Mouse (Mus musculus) heart, embryonic 11.5 days (tissue): ENCODE results near the gene Rgl1. TPM values are rescaled to one million over a fixed set of nuclear protein-coding genes. Genes with fewer than 3 reads are reported as not detected.
A peak's percentile ranks its signal among the peaks of the same experiment; 100 is the strongest.

Experiments used
- ATAC-seq: fragments of 200-750 bp; cut with Nextera tagmentation; replicated peaks from 2 replicates; pipeline ENCODE4 v1.8.0; 2017; ENCODE audit warnings: moderate library complexity; ENCODE audit not compliant: insufficient number of reproducible peaks, low FRiP score, low TSS enrichment
- H3K27ac ChIP-seq: fragments of 300-500 bp; sonication (generic); 2 replicates; pipeline ENCODE4 v1.5.1; 2014; ENCODE audit warnings: mild to moderate bottlenecking, low read depth, low read length
- H3K27me3 ChIP-seq: fragments of 300-500 bp; sonication (generic); 2 replicates; pipeline ENCODE4 v1.6.1; 2014; ENCODE audit warnings: mild to moderate bottlenecking, low read length, mixed read lengths; ENCODE audit not compliant: control insufficient read depth, insufficient read depth
- H3K36me3 ChIP-seq: fragments of 300-500 bp; sonication (generic); 2 replicates; pipeline ENCODE4 v1.6.1; 2014; ENCODE audit warnings: mild to moderate bottlenecking, low read length, moderate library complexity, mixed read lengths; ENCODE audit not compliant: control insufficient read depth, insufficient read depth
- H3K4me1 ChIP-seq: fragments of 300-500 bp; sonication (generic); 2 replicates; pipeline ENCODE4 v1.6.1; 2014; ENCODE audit warnings: low read length; ENCODE audit not compliant: control insufficient read depth, insufficient read depth
- H3K4me2 ChIP-seq: fragments of 300-500 bp; sonication (generic); 2 replicates; pipeline ENCODE4 v1.6.1; 2014; ENCODE audit warnings: mild to moderate bottlenecking, moderate library complexity
- H3K4me3 ChIP-seq: fragments of 300-500 bp; sonication (generic); 2 replicates; pipeline ENCODE4 v1.5.1; 2014; ENCODE audit warnings: low read depth, low read length
- H3K9ac ChIP-seq: fragments of 300-500 bp; sonication (generic); 2 replicates; pipeline ENCODE4 v1.6.1; 2014; ENCODE audit warnings: mild to moderate bottlenecking, low read depth, low read length, moderate library complexity
- H3K9me3 ChIP-seq: fragments of 300-500 bp; sonication (generic); replicated peaks from 2 replicates; pipeline ENCODE4 v1.6.1; 2016; ENCODE audit warnings: low read length; ENCODE audit not compliant: control insufficient read depth
- WGBS: fragments of 180-500 bp; shearing (Covaris S2); extraction: QIAGEN DNeasy Blood & Tissue Kit; methylation state at CpG from one replicate; pipeline ENCODE4 v1.1.7; 2014; ENCODE audit not compliant: insufficient replicate concordance; 5-methylcytosine and 5-hydroxymethylcytosine counted together
- polyA plus RNA-seq: library from polyadenylated mRNA; unstranded; fragments of >200 nt; fragmentation: Nextera tagmentation; extraction: Ambion mirVana; gene quantifications from 2 replicates; pipeline ENCODE4 v1.2.1, GENCODE M21; 2014

The Rgl1 gene
- polyA plus RNA-seq, 1 experiment from 2014 or later = 61.0 TPM

DNA sequence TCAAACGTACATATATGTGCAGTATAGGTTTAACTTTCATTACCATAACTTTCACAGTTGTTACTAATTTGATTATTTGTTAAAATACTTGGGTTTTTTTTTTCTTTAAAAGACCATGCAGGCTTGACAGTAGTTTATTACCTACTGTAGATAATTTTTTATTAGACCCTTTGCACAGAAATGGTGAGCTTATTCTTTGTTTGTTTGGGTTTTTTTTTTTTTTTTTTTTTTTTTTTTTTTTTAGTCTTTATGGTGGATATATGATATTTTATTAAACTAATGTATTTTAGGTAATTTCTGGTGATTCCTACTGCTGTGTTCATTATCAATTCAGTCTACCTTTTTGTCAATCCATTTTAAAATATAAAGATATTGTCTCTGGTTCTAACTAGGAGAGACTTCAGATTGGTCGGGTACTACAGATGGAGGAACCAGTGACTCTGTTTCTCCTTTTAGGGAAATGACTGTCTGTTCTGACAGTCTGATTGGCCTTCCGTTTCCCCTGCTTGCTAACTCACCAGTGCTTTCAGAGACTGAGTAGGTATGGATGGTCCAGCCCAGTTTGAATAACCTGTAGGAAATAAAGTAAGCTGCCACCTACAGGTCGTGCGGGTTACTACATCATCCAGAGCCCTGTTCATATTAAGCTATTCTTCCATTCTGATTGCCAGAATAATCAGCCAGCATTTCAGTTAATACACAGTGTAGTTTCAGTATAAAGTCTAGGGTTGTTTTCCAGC is 1.8 kb upstream of the Rgl1 start:
- Histone ChIP-seq H3K27ac (no peak overlapping the region), H3K9me3 (no peaks in the 10 kb centered on the region), H3K36me3 (peaks cover 14% of the 10 kb centered on the region; the same call in 1 of the 2 replicates), H3K4me2 (peak overlapping the region; percentile 69), H3K9ac (no peak overlapping the region), H3K4me1 (no peaks in the 10 kb centered on the region), H3K27me3 (peaks cover 7% of the 10 kb centered on the region; the same call in 1 of the 2 replicates), H3K4me3 (peak overlapping the region; percentile 93)
- WGBS = 8% methylated on average over 5 of the region's 5 CpGs
- ATAC-seq = peak; percentile 56; the same call in 1 of the 2 replicates

GRCm38 (mm10) chr1:152766804-152767748 is 925 bp upstream of the Rgl1 start:
- Histone ChIP-seq H3K4me1 (no peaks in the 10 kb centered on the region), H3K27me3 (peaks cover 7% of the 10 kb centered on the region; the same call in 1 of the 2 replicates), H3K36me3 (peaks cover 6% of the 10 kb centered on the region; the same call in 1 of the 2 replicates), H3K9ac (peak overlapping the region; percentile 98), H3K27ac (peak overlapping the region; percentile 91), H3K4me2 (peak overlapping the region; percentile 69), H3K9me3 (no peaks in the 10 kb centered on the region), H3K4me3 (peak overlapping the region; percentile 93)
- peak; percentile 58 for ATAC-seq
- under 1% methylated on average over 58 of the region's 60 CpGs for WGBS

DNA sequence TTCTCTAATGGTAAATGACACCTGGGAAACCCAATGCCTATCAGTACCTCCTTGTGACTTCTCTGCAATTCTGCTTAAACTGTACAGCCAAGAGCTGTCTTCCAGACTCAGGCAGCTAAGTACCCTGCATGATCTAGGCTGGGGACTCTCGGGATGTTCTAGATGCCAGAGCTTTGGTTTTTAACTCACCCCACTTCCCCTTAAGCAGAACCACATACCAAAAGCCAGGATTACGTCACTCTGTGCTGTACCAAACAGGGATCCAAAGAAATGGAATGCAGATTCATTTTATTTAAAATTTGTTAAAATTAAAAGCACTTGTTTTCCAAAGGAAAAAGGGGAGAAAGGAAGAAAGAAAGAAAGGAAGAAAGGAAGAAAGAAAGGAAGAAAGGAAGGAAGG is 4.4 kb downstream of the Rgl1 start:
- no peaks in the 10 kb centered on the region for H3K36me3 ChIP-seq
- peaks cover 7% of the 10 kb centered on the region; the same call in 1 of the 2 replicates for H3K27me3 ChIP-seq
- no peak overlapping the region for H3K9ac ChIP-seq
- H3K4me3 ChIP-seq = no peak overlapping the region
- ATAC-seq = no peak
- WGBS = 71% methylated on average over 2 of the region's 2 CpGs
- no peak overlapping the region for H3K27ac ChIP-seq
- no peaks in the 10 kb centered on the region for H3K4me1 ChIP-seq
- H3K9me3 ChIP-seq = no peaks in the 10 kb centered on the region
- H3K4me2 ChIP-seq = no peak overlapping the region

DNA sequence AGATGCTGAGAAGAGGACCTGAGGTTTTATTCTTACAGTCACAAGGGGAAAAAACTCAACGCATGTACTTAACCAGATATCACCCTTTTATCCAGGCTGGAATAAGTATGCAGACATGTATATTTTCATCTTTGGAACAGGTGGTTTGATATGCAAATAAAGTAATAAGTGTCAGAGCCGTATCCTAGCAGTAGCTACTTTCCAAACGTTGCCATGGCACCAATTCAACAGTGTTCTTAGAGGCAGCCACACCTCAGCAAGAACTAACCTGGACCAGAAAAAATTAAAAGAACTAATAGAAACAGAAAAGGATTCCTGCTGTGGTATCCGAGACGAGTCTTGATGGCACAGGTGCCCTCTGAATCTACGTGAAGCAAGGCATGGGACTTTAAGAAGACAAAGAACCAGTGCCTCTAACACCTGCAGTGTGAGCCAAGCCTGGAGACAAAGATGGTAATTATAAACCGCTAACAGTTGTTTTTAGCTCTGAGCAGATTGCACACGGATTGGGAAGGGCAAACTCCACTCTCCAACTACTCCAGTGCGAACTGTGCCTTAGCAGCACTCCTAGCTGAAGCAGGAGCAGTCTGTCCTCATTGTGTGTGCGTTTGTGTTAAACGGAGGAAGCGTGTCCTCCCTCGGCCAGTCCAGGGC is 15.7 kb downstream of the Rgl1 start, which contains the start of gene Apobec4:
Gene Apobec4 (plus strand): TSS at position 240 of the 654 bp plus-strand sequence.
- Histone ChIP-seq H3K36me3 (no peaks in the 10 kb centered on the region), H3K9ac (no peak within 1 kb of the TSS), H3K9me3 (no peaks in the 10 kb centered on the region), H3K27me3 (no peaks in the 10 kb centered on the region), H3K4me2 (no peak within 1 kb of the TSS), H3K27ac (no peak within 1 kb of the TSS), H3K4me1 (no peaks in the 10 kb centered on the region), H3K4me3 (no peak within 1 kb of the TSS)
- 74% methylated on average over 13 of the region's 13 CpGs for whole genome bisulfite sequencing
- ATAC-seq = no peak

GRCm38 (mm10) chr1:152749276-152749675 is 16.9 kb downstream of the Rgl1 start:
- no peak overlapping the region for H3K27ac ChIP-seq
- H3K27me3 ChIP-seq = no peaks in the 10 kb centered on the region
- no peaks in the 10 kb centered on the region for H3K9me3 ChIP-seq
- H3K4me3 ChIP-seq = no peak overlapping the region
- 59% methylated on average over 9 of the region's 9 CpGs for WGBS
- H3K4me2 ChIP-seq = no peak overlapping the region
- H3K36me3 ChIP-seq = no peaks in the 10 kb centered on the region
- no peaks in the 10 kb centered on the region for H3K4me1 ChIP-seq
- no peak for ATAC-seq
- H3K9ac ChIP-seq = no peak overlapping the region

DNA sequence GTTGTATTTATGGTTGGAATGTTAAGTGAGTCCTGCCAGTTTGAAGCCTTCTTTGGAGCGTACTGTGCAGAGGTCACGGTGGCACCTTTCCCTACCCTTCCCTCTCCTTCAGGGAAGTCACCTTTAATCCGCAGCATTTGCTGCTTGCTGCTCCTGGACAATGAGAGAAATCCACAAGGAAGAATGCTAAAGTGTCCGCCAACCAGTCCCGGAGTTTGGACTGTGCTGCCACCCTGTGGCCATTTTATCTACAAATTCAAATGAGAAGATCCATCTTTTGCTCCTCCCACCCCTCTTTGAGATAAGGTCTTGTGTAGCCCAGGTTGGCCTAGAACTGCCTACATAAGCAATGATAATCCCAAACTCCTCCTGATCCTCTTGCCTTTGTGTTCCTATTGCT is 19.7 kb downstream of the Rgl1 start:
- 7% methylated on average over 5 of the region's 5 CpGs for WGBS
- H3K9ac ChIP-seq = no peak overlapping the region
- H3K4me1 ChIP-seq = peaks cover 7% of the 10 kb centered on the region; the same call in 1 of the 2 replicates
- H3K36me3 ChIP-seq = no peaks in the 10 kb centered on the region
- no peaks in the 10 kb centered on the region for H3K27me3 ChIP-seq
- no peaks in the 10 kb centered on the region for H3K9me3 ChIP-seq
- H3K27ac ChIP-seq = no peak overlapping the region
- ATAC-seq = no peak
- H3K4me3 ChIP-seq = no peak overlapping the region
- no peak overlapping the region for H3K4me2 ChIP-seq

DNA sequence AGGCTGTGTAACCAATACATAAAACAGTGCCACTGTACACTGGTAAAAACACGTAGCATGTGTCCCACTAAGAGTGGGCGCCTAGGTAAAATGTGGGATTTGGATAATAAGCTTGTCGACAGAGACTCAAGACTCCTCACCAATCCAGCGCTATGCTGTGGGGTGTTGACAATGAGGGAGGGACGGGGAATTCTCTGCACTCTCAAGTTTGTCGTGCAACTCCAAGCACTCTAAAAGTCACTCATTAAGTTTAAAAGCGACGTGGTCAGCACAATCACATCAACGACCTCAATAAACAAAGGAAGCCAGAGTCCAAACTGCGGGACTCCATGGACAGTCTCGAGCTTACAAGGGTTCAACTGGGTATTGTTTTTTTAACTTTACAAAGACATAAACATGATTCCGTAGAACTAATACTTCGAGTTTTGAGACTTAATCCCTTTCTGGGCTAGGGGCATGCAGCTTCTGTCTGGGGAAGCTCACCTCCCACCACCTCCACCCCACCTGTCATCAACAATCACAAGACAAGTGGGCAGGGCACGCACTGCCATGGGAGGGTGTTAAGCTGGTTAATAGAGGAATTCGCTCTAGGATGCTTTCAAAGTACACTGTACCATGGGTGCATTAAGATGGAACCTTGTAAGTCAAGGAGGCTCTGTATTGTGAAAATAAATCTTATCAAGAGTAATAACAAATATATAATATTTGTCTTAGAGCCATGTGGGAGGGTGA is 22.9 kb downstream of the Rgl1 start:
- Histone ChIP-seq H3K27me3 (no peaks in the 10 kb centered on the region), H3K27ac (0 out of 2 replicates have a peak overlapping the region, but pooled peaks have one; percentile 4), H3K9ac (no peak overlapping the region), H3K9me3 (no peaks in the 10 kb centered on the region), H3K36me3 (no peaks in the 10 kb centered on the region), H3K4me3 (no peak overlapping the region), H3K4me1 (peaks cover 7% of the 10 kb centered on the region; the same call in 1 of the 2 replicates), H3K4me2 (no peak overlapping the region)
- ATAC-seq = no peak
- WGBS = 42% methylated on average over 15 of the region's 15 CpGs
